Mouse (Mus musculus) gastrocnemius, postnatal 4 days (tissue): Measurements from ENCODE around the gene H2-Eb2. TPM values are rescaled to one million over a fixed set of nuclear protein-coding genes. Genes with fewer than 3 reads are reported as not detected.
"Not testable (repeated sequence)": the region's sequence is repeated elsewhere in the genome, so short reads cannot be mapped to it uniquely, and the experiment has no call there.

Experiments
- DNase-seq, 2 experiments: peaks; one replicate each; pipeline ENCODE4 v3.0.0; 2021 to 2022; ENCODE audit warnings: low spot score in 2 of 2, mixed read lengths in 2 of 2
- total RNA-seq, 2 experiments: library from RNA; stranded (reverse); gene quantifications; 2 replicates each; pipeline ENCODE4 v1.2.3; 2021

H2-Eb2 gene
- total RNA-seq, 2 experiments from 2014 or later = not detected

- DNase-seq = peak; percentile 52 to 64
These were observed 20.0 kb upstream of the H2-Eb2 start, which contains the start of gene H2-Eb1 for GRCm38 (mm10) chr17:34305380-34306030. TSS of gene H2-Eb1 (plus strand) at chr17:34305867.

DNA sequence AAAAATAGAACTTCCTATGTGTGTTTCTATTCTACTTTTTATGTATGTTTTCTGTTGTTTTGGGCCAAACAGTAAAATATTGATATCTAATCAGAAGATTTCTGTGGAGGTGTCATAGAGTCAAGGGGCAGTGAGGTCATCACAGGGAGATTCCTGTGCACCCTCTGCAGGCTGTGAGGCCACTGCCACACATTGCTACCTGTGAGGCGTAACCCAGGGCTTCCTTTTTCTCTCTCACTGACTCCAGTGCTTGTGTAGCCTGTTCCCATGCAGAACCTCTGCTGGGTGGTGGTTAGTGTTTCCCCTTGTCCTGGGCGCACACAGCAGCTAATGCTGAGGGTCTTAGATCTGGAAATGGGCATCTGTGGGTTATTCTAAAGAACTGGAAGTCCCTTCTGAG is 19.1 kb upstream of the H2-Eb2 start:
- DNase-seq = no peak

GRCm38 (mm10) chr17:34307216-34307615 is 18.2 kb upstream of the H2-Eb2 start:
- DNase-seq = no peak

DNA sequence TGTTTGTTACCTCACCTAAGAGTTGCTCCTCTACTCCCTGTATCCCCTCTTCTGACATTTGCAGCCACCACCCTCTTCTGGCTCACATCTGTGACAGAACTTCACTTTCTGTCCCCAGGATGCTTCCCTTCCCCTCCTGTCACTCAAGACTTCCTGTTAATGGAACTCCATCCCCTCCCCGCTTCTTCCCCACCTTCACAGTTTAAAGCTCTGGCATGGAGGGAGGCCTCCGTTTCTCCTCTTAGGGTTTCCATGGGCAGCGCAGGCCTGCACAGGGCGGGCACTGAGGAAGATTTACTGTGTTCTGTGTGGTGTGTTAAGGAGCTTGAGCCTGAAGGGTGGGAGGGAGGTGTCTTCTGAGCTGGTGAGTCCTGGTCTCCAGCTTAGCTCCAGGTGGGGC is 17.3 kb upstream of the H2-Eb2 start:
- DNase-seq = no peak

GRCm38 (mm10) chr17:34309225-34309624 is 16.2 kb upstream of the H2-Eb2 start:
- no peak for DNase-seq

- peak in 1 of 2 experiments; percentile 65 for DNase-seq
These were observed 15.6 kb upstream of the H2-Eb2 start for GRCm38 (mm10) chr17:34309683-34310385.

DNA sequence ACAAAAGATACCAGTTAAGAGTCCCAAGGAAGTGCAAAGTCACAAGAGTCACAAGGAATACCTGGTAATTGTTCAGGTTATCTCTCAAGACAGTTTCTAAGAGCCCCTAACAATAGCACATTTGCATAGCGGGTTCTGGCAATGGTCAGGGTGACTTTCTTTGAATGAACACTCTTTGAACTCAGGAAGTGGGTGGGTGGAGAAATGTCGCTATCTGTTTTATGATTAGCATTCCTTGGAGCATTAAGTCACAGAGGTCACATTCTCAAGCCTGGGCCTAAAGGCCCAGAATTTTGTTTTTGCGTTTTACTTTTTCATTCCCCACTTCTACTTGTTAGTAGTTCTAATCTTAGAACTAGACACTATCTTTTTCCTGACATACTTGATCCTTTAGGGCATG is 14.9 kb upstream of the H2-Eb2 start:
- DNase-seq = not testable (repeated sequence)

DNA sequence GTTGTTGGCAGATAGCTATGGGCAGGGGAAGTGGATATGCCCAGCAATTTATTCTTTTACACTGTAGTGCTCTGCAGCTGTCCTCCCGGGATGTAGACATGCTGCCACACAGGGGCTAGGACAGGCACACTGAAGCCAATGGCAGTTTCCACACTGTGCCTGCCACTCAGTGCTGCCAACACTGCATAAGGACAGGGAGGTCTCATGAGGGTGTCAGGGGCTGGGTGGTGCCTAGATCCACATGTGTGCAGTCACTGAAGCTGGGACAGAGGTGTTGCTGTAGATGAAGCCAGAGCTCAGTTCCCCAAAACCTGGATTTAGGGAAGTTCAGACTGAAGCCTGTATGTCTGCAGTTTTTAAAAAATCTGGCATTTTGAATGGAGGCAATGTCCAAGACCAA is 13.3 kb upstream of the H2-Eb2 start:
- no peak for DNase-seq

- peak; percentile 70 to 78 for DNase-seq
These were observed 12.1 kb upstream of the H2-Eb2 start for GRCm38 (mm10) chr17:34313393-34313792.

DNA sequence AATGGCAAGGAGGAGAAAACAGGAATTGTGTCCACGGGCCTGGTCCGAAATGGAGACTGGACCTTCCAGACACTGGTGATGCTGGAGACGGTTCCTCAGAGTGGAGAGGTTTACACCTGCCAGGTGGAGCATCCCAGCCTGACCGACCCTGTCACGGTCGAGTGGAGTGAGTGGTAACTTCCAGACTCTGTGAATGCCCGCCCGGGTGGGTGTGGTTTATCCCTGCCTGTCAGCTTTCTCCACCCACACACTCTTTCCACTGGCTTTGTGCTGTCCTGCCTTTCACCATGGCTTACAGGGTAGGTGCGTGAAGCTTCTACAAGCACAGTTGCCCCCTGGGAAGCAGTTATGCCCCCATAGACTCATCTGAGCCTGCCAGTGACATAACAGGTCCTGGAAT is 11.2 kb upstream of the H2-Eb2 start:
- DNase-seq = no peak

- no peak for DNase-seq
These were observed 10.0 kb upstream of the H2-Eb2 start for GRCm38 (mm10) chr17:34315512-34315911.

DNA sequence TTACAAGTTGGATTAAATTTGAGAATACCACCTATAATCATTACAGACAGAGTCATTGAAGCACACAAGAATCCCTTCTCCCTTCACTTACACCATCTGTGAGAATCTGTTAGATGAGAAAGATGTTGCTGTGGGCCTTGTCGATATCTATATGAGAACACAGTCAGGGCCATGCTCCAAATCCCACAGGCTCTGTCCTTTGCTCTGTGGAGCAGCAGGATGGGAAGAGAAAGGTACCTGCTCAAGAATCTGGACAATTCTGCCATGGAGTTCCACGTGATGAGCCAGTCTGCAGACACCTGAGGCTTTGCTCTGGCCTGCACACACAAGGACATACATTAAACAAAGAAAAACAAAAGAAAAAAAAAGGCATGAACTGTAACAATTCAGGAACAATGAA is 8.8 kb upstream of the H2-Eb2 start:
- DNase-seq = no peak

DNA sequence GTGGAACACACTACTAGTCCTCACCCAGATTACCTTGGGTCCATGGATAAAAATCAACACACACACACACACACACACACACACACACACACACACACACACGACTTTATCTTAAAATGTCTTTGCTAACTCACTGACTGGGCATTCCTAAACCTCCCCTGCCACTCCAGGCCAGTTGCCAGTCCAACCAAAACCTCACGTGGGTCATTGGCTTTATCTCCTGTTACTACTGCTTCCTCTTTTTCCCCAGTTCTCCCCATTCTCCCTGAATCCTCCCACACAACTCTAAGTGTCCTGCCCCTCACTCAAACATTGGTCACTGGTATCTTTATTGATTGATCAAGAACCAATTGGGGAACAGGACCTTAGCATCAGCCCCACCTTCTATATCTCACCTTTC is 8.2 kb upstream of the H2-Eb2 start:
- no peak for DNase-seq

DNA sequence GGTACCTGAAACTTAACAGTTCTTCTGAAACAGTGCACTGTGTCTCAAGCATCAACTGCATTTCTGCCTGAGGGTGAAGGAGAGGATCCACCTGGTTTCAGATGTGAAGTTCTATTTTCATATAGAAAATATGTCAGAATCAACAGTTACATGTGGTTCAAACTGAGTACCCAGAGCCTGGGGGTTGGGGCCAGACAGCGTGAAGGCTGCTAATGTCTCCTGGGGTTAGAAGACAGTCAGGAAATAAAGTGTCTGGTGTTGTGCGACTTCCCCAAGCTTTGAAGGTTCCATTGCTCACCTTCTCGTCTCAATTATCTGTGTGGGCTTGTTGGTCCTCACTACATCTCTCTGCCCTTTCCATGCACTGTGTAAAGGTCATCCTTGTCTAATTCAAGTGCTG is 908 bp downstream of the H2-Eb2 start:
- DNase-seq = no peak

DNA sequence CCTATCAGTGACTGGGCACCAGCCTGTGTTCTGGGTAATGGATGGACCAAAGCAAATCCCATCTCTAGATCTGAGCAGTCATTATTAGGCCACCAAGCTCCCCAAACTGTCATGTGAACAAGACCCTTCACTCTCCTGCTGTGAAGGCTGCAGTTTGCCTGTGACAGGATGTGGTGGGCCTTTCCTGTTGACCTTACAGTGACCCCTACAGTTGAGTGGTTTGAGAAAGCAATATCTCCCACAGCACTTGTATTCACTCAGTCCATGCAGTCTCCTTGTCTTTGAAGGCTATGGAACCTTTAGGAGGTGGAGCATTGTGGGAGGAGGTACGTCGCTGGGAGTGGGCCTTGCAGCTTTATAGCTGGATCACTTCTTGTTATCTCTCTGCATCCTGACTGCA is 4.3 kb downstream of the H2-Eb2 start:
- DNase-seq = no peak

GRCm38 (mm10) chr17:34331200-34331599 is 5.7 kb downstream of the H2-Eb2 start:
- DNase-seq = no peak

DNA sequence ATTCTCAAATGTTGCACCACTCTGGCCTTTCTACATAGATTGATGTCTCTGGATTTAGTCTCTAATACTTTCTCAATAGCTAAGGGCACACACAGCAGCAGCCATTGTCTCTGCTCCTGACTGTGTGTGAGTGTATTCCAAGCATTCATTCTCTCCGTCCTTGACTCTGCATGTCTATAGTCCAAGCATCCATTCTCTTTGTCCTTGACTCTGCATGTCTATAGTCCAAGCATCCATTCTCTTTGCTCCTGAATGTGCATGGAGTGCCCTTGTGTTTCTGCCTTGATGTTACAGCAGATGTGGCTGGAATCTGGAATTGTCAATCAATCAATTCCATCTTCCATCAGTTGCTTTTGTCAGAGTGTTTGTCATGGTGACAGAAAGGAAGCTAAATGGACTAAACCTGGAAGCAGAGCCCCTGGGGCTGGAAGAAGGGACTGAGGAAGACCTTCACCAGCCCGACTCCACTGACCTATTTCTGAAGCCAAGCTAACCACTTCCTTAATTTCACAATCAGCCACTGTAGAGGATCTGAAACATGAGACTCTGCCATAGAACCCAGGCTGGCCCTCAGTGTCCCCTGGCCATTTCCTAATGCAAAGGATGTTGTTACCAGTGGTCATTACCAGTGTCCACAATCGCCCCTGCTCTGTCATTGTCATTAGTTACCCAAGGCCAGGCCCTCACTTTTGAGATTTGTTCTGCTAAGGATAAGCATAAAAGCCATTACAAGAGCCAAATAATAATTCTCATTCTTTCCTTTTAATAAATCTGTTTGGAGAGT is 15.3 kb downstream of the H2-Eb2 start:
- no peak for DNase-seq

GRCm38 (mm10) chr17:34344882-34345281 is 19.4 kb downstream of the H2-Eb2 start:
- DNase-seq = no peak

DNA sequence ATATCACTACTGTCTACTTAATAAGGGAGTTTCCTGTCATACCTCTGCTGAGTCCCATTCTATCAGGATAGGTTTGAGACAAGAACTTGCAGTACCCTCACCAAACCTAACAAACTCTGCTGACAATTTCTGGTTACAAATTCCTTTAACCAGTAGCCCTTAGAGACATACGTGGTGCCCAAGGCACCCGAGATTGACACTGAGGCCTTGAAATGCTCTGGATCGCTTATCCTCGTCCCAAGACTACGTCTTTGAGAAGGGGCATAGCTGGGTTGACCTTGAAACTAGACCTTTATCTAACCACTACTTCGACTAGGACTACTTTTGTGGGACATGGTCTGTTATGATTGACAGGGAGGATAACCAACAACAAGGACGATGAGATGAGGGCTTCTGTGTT is 20.0 kb downstream of the H2-Eb2 start:
- no peak for DNase-seq

GRCm38 (mm10) chr17:34346041-34346440 is 20.6 kb downstream of the H2-Eb2 start:
- no peak for DNase-seq

DNA sequence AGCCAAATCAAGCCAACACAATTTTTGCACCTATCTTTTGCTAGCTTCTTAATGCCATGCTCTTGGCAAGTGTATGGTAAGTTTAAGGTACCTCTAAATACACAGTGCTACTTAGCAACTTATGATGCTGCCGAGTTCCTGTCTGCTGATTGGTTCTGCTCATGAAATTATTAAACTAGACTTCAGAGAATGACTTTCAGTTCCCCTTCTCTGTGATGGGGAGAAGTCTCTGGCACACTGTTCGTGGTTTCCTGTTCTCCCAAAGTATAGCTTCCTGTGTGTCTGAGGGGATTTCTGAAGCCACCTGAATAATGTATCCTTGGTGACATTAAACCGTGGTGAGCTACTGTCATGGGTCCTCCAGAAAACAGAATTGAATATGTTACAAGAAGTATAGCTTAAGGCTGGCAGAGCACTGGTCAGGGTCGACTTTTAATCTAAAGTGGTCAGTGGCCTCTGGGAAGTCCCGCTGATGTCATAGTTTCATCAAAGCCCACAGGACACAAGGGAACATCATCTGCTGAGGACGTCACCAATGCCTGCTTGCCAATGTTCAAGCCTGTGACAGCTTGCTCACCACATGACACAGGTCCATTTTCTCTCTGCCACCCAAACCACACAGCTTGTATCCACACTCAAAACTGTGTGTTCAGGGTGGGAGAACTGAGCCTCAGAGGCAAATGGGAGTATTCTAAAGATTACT is 22.3 kb downstream of the H2-Eb2 start:
- no peak for DNase-seq
